ENCODE assay signal across 15 mouse cellular contexts in genomic region chr3:15205266-15206229, GRCm38 (mm10).
DNase-seq lines count a peak whose midpoint lies in the region; ATAC-seq and TF ChIP-seq lines count a peak whose summit lies in the region.
"Had no signal": no experiment of that assay in that cellular context is flagged by ENCODE, and none has a peak within 500 bp of the region (broad histone marks: within the 10 kb centered on the region; RNA-seq: fewer than 3 reads in every experiment).

No protein-coding gene starts in this region.

- no peaks in the 10 kb centered on the region for H3K9me3 ChIP-seq in forebrain, embryonic 11.5 days (ENCODE audit: control insufficient read depth, low read length)
- H3K9me3 ChIP-seq in forebrain, postnatal 0 days (ENCODE audit: low read length), result no peaks in the 10 kb centered on the region
- no peaks in the 10 kb centered on the region for H3K9me3 ChIP-seq in embryonic facial prominence, embryonic 10.5 days
- no peaks in the 10 kb centered on the region for H3K9me3 ChIP-seq in midbrain, embryonic 11.5 days (ENCODE audit: control insufficient read depth, low read length)
- H3K9me3 ChIP-seq: intestine, embryonic 15.5 days had no signal

- H3K4me1 ChIP-seq in forebrain, embryonic 11.5 days (replicated peaks; ENCODE audit: control insufficient read depth, insufficient read depth, low read length), result no peaks in the 10 kb centered on the region
- no peaks in the 10 kb centered on the region for H3K4me1 ChIP-seq in forebrain, postnatal 0 days (ENCODE audit: insufficient read depth)
- no peaks in the 10 kb centered on the region for H3K4me1 ChIP-seq in embryonic facial prominence, embryonic 10.5 days
- 0 out of 2 replicates have a peak, but pooled peaks cover 5% of the 10 kb centered on the region for H3K4me1 ChIP-seq in midbrain, embryonic 11.5 days (ENCODE audit: control insufficient read depth, insufficient read depth, low read length)
- H3K4me1 ChIP-seq: intestine, embryonic 15.5 days had no signal

- DNase-seq in forebrain, embryonic 11.5 days (ENCODE audit: low spot score), result peak; percentile 53
- DNase-seq in forebrain, postnatal 0 days, result no peak
- DNase-seq in embryonic facial prominence, embryonic 10.5 days (ENCODE audit: low spot score), result peak; percentile 15
- DNase-seq in midbrain, embryonic 11.5 days (ENCODE audit: low spot score, missing footprints), result peak; percentile 93
- DNase-seq in retina, adult 2 months (ENCODE audit: low read depth, low spot score), result peak; percentile 85
- DNase-seq in spleen, postnatal 36 days (ENCODE audit: low spot score in 2 of 2), result no peak
- DNase-seq in lung, postnatal 25 days (ENCODE audit: low spot score), result no peak
- no peak for DNase-seq in urinary bladder, adult 18-20 months (ENCODE audit: low spot score in 2 of 2)
- DNase-seq: adrenal gland, postnatal 14 days; cerebellum, adult 2 months; layer of hippocampus, postnatal 36 days; left cerebral cortex, postnatal 4 days; lung, embryonic 14.5 days had no signal

- H3K4me2 ChIP-seq in forebrain, embryonic 11.5 days (ENCODE audit: low read depth, low read length, severe bottlenecking), result no peak overlapping the region
- H3K4me2 ChIP-seq in forebrain, postnatal 0 days (ENCODE audit: low read depth), result no peak overlapping the region
- no peak overlapping the region for H3K4me2 ChIP-seq in midbrain, embryonic 11.5 days
- H3K4me2 ChIP-seq: intestine, embryonic 15.5 days; liver, embryonic 11.5 days; lung, embryonic 14.5 days had no signal

- ATAC-seq in forebrain, embryonic 11.5 days (replicated peaks; ENCODE audit: low FRiP score), result peak; percentile 84
- no peak for ATAC-seq in forebrain, postnatal 0 days
- ATAC-seq in midbrain, embryonic 11.5 days (ENCODE audit: low FRiP score), result peak; percentile 92
- ATAC-seq: intestine, embryonic 15.5 days had no signal

- no peaks in the 10 kb centered on the region for H3K27me3 ChIP-seq in forebrain, embryonic 11.5 days (ENCODE audit: control insufficient read depth, insufficient read depth, low read length)
- no peaks in the 10 kb centered on the region for H3K27me3 ChIP-seq in forebrain, postnatal 0 days (ENCODE audit: insufficient read depth, low read length)
- H3K27me3 ChIP-seq in embryonic facial prominence, embryonic 10.5 days (replicated peaks; ENCODE audit: low read depth, poor library complexity, severe bottlenecking), result no peaks in the 10 kb centered on the region
- H3K27me3 ChIP-seq in midbrain, embryonic 11.5 days (ENCODE audit: control insufficient read depth, insufficient read depth, low read length), result no peaks in the 10 kb centered on the region
- H3K27me3 ChIP-seq: intestine, embryonic 15.5 days had no signal

- no peak overlapping the region for H3K9ac ChIP-seq in forebrain, embryonic 11.5 days (ENCODE audit: low read length)
- H3K9ac ChIP-seq in forebrain, postnatal 0 days, result no peak overlapping the region
- no peak overlapping the region for H3K9ac ChIP-seq in midbrain, embryonic 11.5 days (ENCODE audit: low read length)
- H3K9ac ChIP-seq: intestine, embryonic 15.5 days; lung, embryonic 14.5 days had no signal

- TF ChIP-seq CTCF in forebrain, postnatal 0 days (IDR thresholded peaks at IDR 0.05; ENCODE audit: low read depth), result no peak

- WGBS in forebrain, embryonic 11.5 days, result 27% methylated on average over 6 of the region's 6 CpGs
- 10% methylated on average over 6 of the region's 6 CpGs for WGBS in forebrain, postnatal 0 days
- WGBS in embryonic facial prominence, embryonic 10.5 days, result 63% methylated on average over 6 of the region's 6 CpGs
- 21% methylated on average over 6 of the region's 6 CpGs for WGBS in midbrain, embryonic 11.5 days

- H3K4me3 ChIP-seq in forebrain, embryonic 11.5 days (ENCODE audit: low read depth, low read length), result no peak overlapping the region
- H3K4me3 ChIP-seq in forebrain, postnatal 0 days (ENCODE audit: low read depth, low read length), result no peak overlapping the region
- no peak overlapping the region for H3K4me3 ChIP-seq in embryonic facial prominence, embryonic 10.5 days
- H3K4me3 ChIP-seq in midbrain, embryonic 11.5 days (ENCODE audit: low read depth, low read length), result no peak overlapping the region
- H3K4me3 ChIP-seq: intestine, embryonic 15.5 days had no signal

- H3K27ac ChIP-seq in forebrain, embryonic 11.5 days (ENCODE audit: low read depth, low read length), result no peak overlapping the region
- H3K27ac ChIP-seq in forebrain, postnatal 0 days (ENCODE audit: low read depth, low read length), result no peak overlapping the region
- no peak overlapping the region for H3K27ac ChIP-seq in embryonic facial prominence, embryonic 10.5 days (replicated peaks)
- no peak overlapping the region for H3K27ac ChIP-seq in midbrain, embryonic 11.5 days (ENCODE audit: low read depth, low read length)
- H3K27ac ChIP-seq: intestine, embryonic 15.5 days had no signal

- no peaks in the 10 kb centered on the region for H3K36me3 ChIP-seq in forebrain, embryonic 11.5 days (ENCODE audit: control insufficient read depth, insufficient read depth, low read length)
- H3K36me3 ChIP-seq in forebrain, postnatal 0 days (ENCODE audit: insufficient read depth), result no peaks in the 10 kb centered on the region
- no peaks in the 10 kb centered on the region for H3K36me3 ChIP-seq in embryonic facial prominence, embryonic 10.5 days (replicated peaks)
- no peaks in the 10 kb centered on the region for H3K36me3 ChIP-seq in midbrain, embryonic 11.5 days (ENCODE audit: control insufficient read depth, insufficient read depth, low read length)
- H3K36me3 ChIP-seq: intestine, embryonic 15.5 days had no signal

Comparison
In these comparisons a context has a peak if more than half of its experiments do, and no peak if none do; other contexts are left out.
1. DNase-seq: peak in forebrain, embryonic 11.5 days (single experiment), embryonic facial prominence, embryonic 10.5 days (single experiment), midbrain, embryonic 11.5 days (single experiment) and retina, adult 2 months (single experiment); none in forebrain, postnatal 0 days (single experiment), spleen, postnatal 36 days (0 of 2), lung, postnatal 25 days (single experiment) and urinary bladder, adult 18-20 months (0 of 2).